Mouse (Mus musculus): ENCODE data around the gene Cggbp1. TPM values are rescaled to one million over a fixed set of nuclear protein-coding genes. Genes with fewer than 3 reads are reported as not detected.
A peak's percentile ranks its signal among the peaks of the same experiment; 100 is the strongest.
"Not testable (repeated sequence)": the region's sequence is repeated elsewhere in the genome, so short reads cannot be mapped to it uniquely, and the experiment has no call there.

The Cggbp1 gene
- polyA plus RNA-seq, 1 experiment, result 20.5 TPM

GRCm38 (mm10) chr16:64851085-64851562 lies 672 bp upstream of the Cggbp1 start:
- peak overlapping the region; percentile 71 for H3K4me2 ChIP-seq (ENCODE audit: low read depth)
- no peaks in the 10 kb centered on the region for H3K27me3 ChIP-seq (ENCODE audit: control insufficient read depth, insufficient read depth, insufficient read length)
- H3K79me2 ChIP-seq (ENCODE audit: control insufficient read depth, insufficient read depth), result peaks cover 82% of the 10 kb centered on the region
- TF ChIP-seq TCF12 (IDR thresholded peaks at IDR 0.05; ENCODE audit: insufficient read depth, poor library complexity, severe bottlenecking) (no peak), MYOG (IDR thresholded peaks at IDR 0.05; ENCODE audit: control insufficient read depth in 1 of 3, insufficient read depth in 1 of 3, insufficient read length in 2 of 3, low read depth in 2 of 3) (no peak), E2F4 (IDR thresholded peaks at IDR 0.05; ENCODE audit: insufficient read depth) (no peak), SRF (IDR thresholded peaks at IDR 0.05; ENCODE audit: control insufficient read depth, insufficient read length, low read depth) (no peak), CEBPB (IDR thresholded peaks at IDR 0.05; ENCODE audit: insufficient read depth, poor library complexity, severe bottlenecking) (no peak), MYOD1 (IDR thresholded peaks at IDR 0.05; ENCODE audit: control insufficient read depth in 1 of 3, insufficient read length in 2 of 3, low read depth in 2 of 3) (no peak), MAX (IDR thresholded peaks at IDR 0.05; ENCODE audit: low read depth) (no peak), USF1 (IDR thresholded peaks at IDR 0.05; ENCODE audit: low read depth) (no peak), POLR2AphosphoS2 (IDR thresholded peaks at IDR 0.05; ENCODE audit: insufficient read length, low read depth) (no peak), TCF3 (IDR thresholded peaks at IDR 0.05; ENCODE audit: insufficient read length, low read depth) (no peak), POLR2A (IDR thresholded peaks at IDR 0.05; ENCODE audit: insufficient read length, low read depth) (no peak), REST (IDR thresholded peaks at IDR 0.05; ENCODE audit: insufficient read depth, insufficient read length) (no peak)
- H3ac ChIP-seq (ENCODE audit: control insufficient read depth, insufficient read length), result peak overlapping the region; percentile 90
- peak overlapping the region; percentile 88 for H3K4me3 ChIP-seq
- H3K36me3 ChIP-seq (ENCODE audit: control insufficient read depth, insufficient read depth), result peaks cover 22% of the 10 kb centered on the region

DNA sequence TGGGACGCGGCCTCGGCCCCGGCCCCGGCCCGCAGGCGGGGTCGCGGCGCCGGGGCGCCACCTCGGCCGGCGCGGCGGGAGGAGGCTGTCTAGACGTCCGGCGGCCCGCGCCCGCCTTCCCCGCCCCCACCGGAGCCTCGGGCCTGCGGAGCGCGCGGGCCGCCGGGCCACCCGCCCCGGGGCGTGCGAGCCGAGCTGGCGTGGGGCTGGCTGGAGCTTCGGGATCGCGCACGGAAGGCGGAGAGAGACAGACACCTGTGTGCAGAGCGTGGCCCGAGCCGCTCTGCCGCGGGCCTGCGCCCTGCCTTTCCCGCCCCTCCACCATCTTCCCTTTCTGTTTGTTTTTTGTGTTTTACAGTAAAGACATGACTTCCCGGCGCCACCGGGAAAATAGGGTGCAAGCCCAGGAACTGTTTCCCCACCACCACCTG lies 660 bp downstream of the Cggbp1 start:
- TF ChIP-seq POLR2A (IDR thresholded peaks at IDR 0.05; ENCODE audit: insufficient read length, low read depth) (peak; percentile 21), MYOG (IDR thresholded peaks at IDR 0.05; ENCODE audit: control insufficient read depth in 1 of 3, insufficient read depth in 1 of 3, insufficient read length in 2 of 3, low read depth in 2 of 3) (peak in 1 of 3 experiments; percentile 27), CEBPB (IDR thresholded peaks at IDR 0.05; ENCODE audit: insufficient read depth, poor library complexity, severe bottlenecking) (no peak), TCF12 (IDR thresholded peaks at IDR 0.05; ENCODE audit: insufficient read depth, poor library complexity, severe bottlenecking) (no peak), POLR2AphosphoS2 (IDR thresholded peaks at IDR 0.05; ENCODE audit: insufficient read length, low read depth) (no peak), MYOD1 (IDR thresholded peaks at IDR 0.05; ENCODE audit: control insufficient read depth in 1 of 3, insufficient read length in 2 of 3, low read depth in 2 of 3) (peak in 1 of 3 experiments; percentile 36), E2F4 (IDR thresholded peaks at IDR 0.05; ENCODE audit: insufficient read depth) (no peak), SRF (IDR thresholded peaks at IDR 0.05; ENCODE audit: control insufficient read depth, insufficient read length, low read depth) (no peak)
- no peaks in the 10 kb centered on the region for H3K27me3 ChIP-seq (ENCODE audit: control insufficient read depth, insufficient read depth, insufficient read length)

DNA sequence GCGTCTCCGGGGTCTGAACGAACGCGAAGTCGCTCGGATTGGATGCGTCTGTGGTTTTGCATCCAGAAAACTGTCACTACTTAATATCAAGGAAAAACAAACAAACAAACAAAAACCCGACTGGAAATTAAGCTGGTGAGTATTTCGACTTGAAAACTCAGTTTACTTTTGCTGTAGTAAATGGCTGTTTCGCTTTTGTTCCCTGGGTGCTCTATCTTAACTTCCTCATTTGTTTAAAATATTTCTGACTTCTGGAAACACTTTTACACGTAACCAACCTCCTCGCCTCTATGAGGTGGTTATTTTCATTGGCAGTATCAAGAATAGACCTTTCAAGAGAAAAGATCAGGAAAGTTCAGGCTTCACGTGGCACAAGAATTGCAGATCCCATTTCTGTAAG lies 1.1 kb downstream of the Cggbp1 start:
- peaks cover 35% of the 10 kb centered on the region for H3K36me3 ChIP-seq (ENCODE audit: control insufficient read depth, insufficient read depth)
- H3ac ChIP-seq (ENCODE audit: control insufficient read depth, insufficient read length), result peak overlapping the region; percentile 90
- TF ChIP-seq CEBPB (IDR thresholded peaks at IDR 0.05; ENCODE audit: insufficient read depth, poor library complexity, severe bottlenecking), result no peak
- no peak for TF ChIP-seq MYOD1 (IDR thresholded peaks at IDR 0.05; ENCODE audit: control insufficient read depth in 1 of 3, insufficient read length in 2 of 3, low read depth in 2 of 3)
- no peak for TF ChIP-seq TCF3 (IDR thresholded peaks at IDR 0.05; ENCODE audit: insufficient read length, low read depth)
- TF ChIP-seq E2F4 (IDR thresholded peaks at IDR 0.05; ENCODE audit: insufficient read depth), result no peak
- no peak for TF ChIP-seq SRF (IDR thresholded peaks at IDR 0.05; ENCODE audit: control insufficient read depth, insufficient read length, low read depth)
- no peak for TF ChIP-seq MYOG (IDR thresholded peaks at IDR 0.05; ENCODE audit: control insufficient read depth in 1 of 3, insufficient read depth in 1 of 3, insufficient read length in 2 of 3, low read depth in 2 of 3)
- TF ChIP-seq TCF12 (IDR thresholded peaks at IDR 0.05; ENCODE audit: insufficient read depth, poor library complexity, severe bottlenecking), result no peak
- no peak for TF ChIP-seq MAX (IDR thresholded peaks at IDR 0.05; ENCODE audit: low read depth)
- TF ChIP-seq POLR2A (IDR thresholded peaks at IDR 0.05; ENCODE audit: insufficient read length, low read depth), result no peak
- TF ChIP-seq REST (IDR thresholded peaks at IDR 0.05; ENCODE audit: insufficient read depth, insufficient read length), result no peak
- no peak for TF ChIP-seq USF1 (IDR thresholded peaks at IDR 0.05; ENCODE audit: low read depth)
- TF ChIP-seq POLR2AphosphoS2 (IDR thresholded peaks at IDR 0.05; ENCODE audit: insufficient read length, low read depth), result no peak
- no peaks in the 10 kb centered on the region for H3K27me3 ChIP-seq (ENCODE audit: control insufficient read depth, insufficient read depth, insufficient read length)
- H3K79me2 ChIP-seq (ENCODE audit: control insufficient read depth, insufficient read depth), result peaks cover 70% of the 10 kb centered on the region
- peak overlapping the region; percentile 88 for H3K4me3 ChIP-seq
- peak overlapping the region; percentile 61 for H3K4me2 ChIP-seq (ENCODE audit: low read depth)

More for the DNA sequence above, 660 bp downstream of the Cggbp1 start:
- peak overlapping the region; percentile 88 for H3K4me3 ChIP-seq
- peak overlapping the region; percentile 61 for H3K4me2 ChIP-seq (ENCODE audit: low read depth)
- H3K36me3 ChIP-seq (ENCODE audit: control insufficient read depth, insufficient read depth), result peaks cover 31% of the 10 kb centered on the region
- peaks cover 73% of the 10 kb centered on the region for H3K79me2 ChIP-seq (ENCODE audit: control insufficient read depth, insufficient read depth)
- H3ac ChIP-seq (ENCODE audit: control insufficient read depth, insufficient read length), result peak overlapping the region; percentile 90

GRCm38 (mm10) chr16:64856946-64857345 lies 5.2 kb downstream of the Cggbp1 start:
- Histone ChIP-seq H3K36me3 (ENCODE audit: control insufficient read depth, insufficient read depth) (peaks cover 36% of the 10 kb centered on the region), H3K79me2 (ENCODE audit: control insufficient read depth, insufficient read depth) (peaks cover 38% of the 10 kb centered on the region), H3K4me2 (ENCODE audit: low read depth) (no peak overlapping the region), H3K4me3 (no peak overlapping the region), H3ac (ENCODE audit: control insufficient read depth, insufficient read length) (no peak overlapping the region), H3K27me3 (ENCODE audit: control insufficient read depth, insufficient read depth, insufficient read length) (no peaks in the 10 kb centered on the region)
- TF ChIP-seq CEBPB (IDR thresholded peaks at IDR 0.05; ENCODE audit: insufficient read depth, poor library complexity, severe bottlenecking) (no peak), MYOD1 (IDR thresholded peaks at IDR 0.05; ENCODE audit: control insufficient read depth in 1 of 3, insufficient read length in 2 of 3, low read depth in 2 of 3) (no peak), TCF3 (IDR thresholded peaks at IDR 0.05; ENCODE audit: insufficient read length, low read depth) (no peak), MYOG (IDR thresholded peaks at IDR 0.05; ENCODE audit: control insufficient read depth in 1 of 3, insufficient read depth in 1 of 3, insufficient read length in 2 of 3, low read depth in 2 of 3) (no peak), SRF (IDR thresholded peaks at IDR 0.05; ENCODE audit: control insufficient read depth, insufficient read length, low read depth) (no peak)

DNA sequence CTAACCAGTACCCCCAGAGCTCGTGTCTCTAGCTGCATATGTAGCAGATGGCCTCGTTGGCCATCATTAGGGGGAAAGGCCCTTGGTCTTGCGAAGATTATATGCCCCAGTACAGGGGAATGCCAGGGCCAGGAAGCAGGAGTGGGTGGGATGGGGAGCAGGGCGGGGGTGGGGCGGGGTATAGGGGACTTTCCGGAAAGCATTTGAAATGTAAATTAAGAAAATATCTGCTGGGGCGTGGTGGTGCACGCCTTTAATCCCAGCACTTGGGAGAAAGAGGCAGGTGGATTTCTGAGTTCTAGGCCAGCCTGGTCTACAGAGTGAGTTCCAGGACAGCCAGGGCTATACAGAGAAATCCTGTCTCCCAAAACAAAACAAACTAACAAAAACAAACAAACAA lies 14.0 kb downstream of the Cggbp1 start:
- H3K79me2 ChIP-seq (ENCODE audit: control insufficient read depth, insufficient read depth); H3K4me2 ChIP-seq (ENCODE audit: low read depth); H3K4me3 ChIP-seq; H3ac ChIP-seq (ENCODE audit: control insufficient read depth, insufficient read length); H3K27me3 ChIP-seq (ENCODE audit: control insufficient read depth, insufficient read depth, insufficient read length); H3K36me3 ChIP-seq (ENCODE audit: control insufficient read depth, insufficient read depth): not testable (repeated sequence)

Measured in myocyte (in vitro differentiated cells).